Mouse (Mus musculus) midbrain, postnatal 0 days (tissue): ENCODE data around the gene Tmub2. TPM values are rescaled to one million over a fixed set of nuclear protein-coding genes. Genes with fewer than 3 reads are reported as not detected.
A peak's percentile ranks its signal among the peaks of the same experiment; 100 is the strongest.

Source experiments
- ATAC-seq: fragments of 200-750 bp; cut with Nextera tagmentation; 2 replicates; pipeline ENCODE4 v1.8.0; 2017; ENCODE audit warnings: moderate number of reproducible peaks, mild to moderate bottlenecking, moderate TSS enrichment, moderate library complexity; ENCODE audit not compliant: low FRiP score
- DNase-seq: peaks from one replicate; pipeline ENCODE4 v3.0.0-alpha.2; 2015; ENCODE audit warnings: low spot score
- H3K27ac ChIP-seq: fragments of 300-500 bp; sonication (generic); 2 replicates; pipeline ENCODE4 v1.5.1; 2014; ENCODE audit warnings: low read depth, mild to moderate bottlenecking, low read length, mixed read lengths
- H3K27me3 ChIP-seq: fragments of 300-500 bp; sonication (generic); 2 replicates; pipeline ENCODE4 v1.6.1; 2014; ENCODE audit warnings: low read length, control low read depth, mixed read lengths; ENCODE audit not compliant: insufficient read depth
- H3K36me3 ChIP-seq: fragments of 300-500 bp; sonication (generic); 2 replicates; pipeline ENCODE4 v1.6.1; 2014; ENCODE audit warnings: low read length, control low read depth, mixed read lengths; ENCODE audit not compliant: insufficient read depth
- H3K4me1 ChIP-seq: fragments of 300-500 bp; sonication (generic); 2 replicates; pipeline ENCODE4 v1.6.1; 2014; ENCODE audit warnings: mild to moderate bottlenecking, control low read depth, antibody characterized with exemption, low read length, mixed read lengths; ENCODE audit not compliant: insufficient read depth
- H3K4me2 ChIP-seq: fragments of 300-500 bp; sonication (generic); 2 replicates; pipeline ENCODE4 v1.6.1; 2014; ENCODE audit warnings: low read depth, mild to moderate bottlenecking, low read length, mixed read lengths; ENCODE audit not compliant: poor library complexity, severe bottlenecking
- H3K4me3 ChIP-seq: fragments of 300-500 bp; sonication (generic); 2 replicates; pipeline ENCODE4 v1.5.1; 2014; ENCODE audit warnings: low read depth, mild to moderate bottlenecking, low read length, moderate library complexity
- H3K9ac ChIP-seq: fragments of 300-500 bp; sonication (generic); replicated peaks from 2 replicates; pipeline ENCODE4 v1.6.1; 2014; ENCODE audit warnings: mild to moderate bottlenecking, low read length, moderate library complexity, mixed read lengths; ENCODE audit not compliant: poor library complexity, severe bottlenecking
- H3K9me3 ChIP-seq: fragments of 300-500 bp; sonication (generic); 2 replicates; pipeline ENCODE4 v1.6.1; 2016; ENCODE audit warnings: low read length, control low read depth
- CTCF ChIP-seq: IDR thresholded peaks from 2 replicates; pipeline ENCODE4 v1.5.1; 2016; ENCODE audit warnings: antibody characterized with exemption, mild to moderate bottlenecking
- WGBS: fragments of 180-500 bp; shearing (Covaris S2); extraction: QIAGEN DNeasy Blood & Tissue Kit; methylation state at CpG from one replicate; pipeline ENCODE4 v1.1.7; 2014; 5-methylcytosine and 5-hydroxymethylcytosine counted together
- polyA plus RNA-seq: library from polyadenylated mRNA; unstranded; fragments of >200 nt; fragmentation: Nextera tagmentation; extraction: Ambion mirVana; gene quantifications from 2 replicates; pipeline ENCODE4 v1.2.1, GENCODE M21; 2015
- total RNA-seq: library from RNA; depleted of rRNA; stranded (reverse); fragments of >200 nt; gene quantifications from 2 replicates; pipeline ENCODE4 v1.2.3, GENCODE M21; 2014; rRNA removed

The Tmub2 gene
- total RNA-seq (80.5 and 90.8 TPM in 2 replicates), polyA plus RNA-seq (65.4 and 73.9 TPM in 2 replicates)

DNA sequence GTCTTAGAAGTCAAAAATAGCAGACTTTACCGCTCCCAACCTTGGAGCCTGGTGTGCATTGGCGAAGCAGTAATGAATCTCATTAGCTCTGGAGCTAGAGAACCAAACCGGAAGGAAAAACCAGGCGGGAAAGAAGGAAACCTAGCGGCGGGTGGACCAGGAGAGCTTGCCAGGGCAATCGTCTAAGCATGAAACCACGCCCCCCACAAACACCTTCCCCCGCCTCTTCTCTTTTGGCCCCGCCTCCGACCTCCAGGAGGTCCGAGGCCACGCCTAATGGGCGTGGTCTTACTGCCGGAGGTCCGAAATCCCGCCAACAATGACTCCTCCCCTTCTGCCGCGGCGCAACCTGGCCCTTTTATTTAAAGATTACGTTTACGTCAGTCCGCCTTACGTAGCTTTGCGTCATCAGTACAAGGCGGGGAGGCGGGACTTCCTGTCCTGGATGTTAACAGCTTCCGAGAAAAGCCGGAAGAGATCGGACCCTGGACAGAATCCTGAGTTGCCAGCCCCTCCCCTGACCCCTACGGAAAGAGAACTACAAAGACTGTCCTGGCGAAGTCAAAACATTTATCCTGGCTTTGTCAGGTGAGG, at the start of gene Tmub2:
TSS of gene Tmub2 (plus strand) at position 431 of the 594 bp plus-strand sequence.
- Histone ChIP-seq H3K4me1 (peaks cover 8% of the 10 kb centered on the region; the same call in 1 of the 2 replicates), H3K4me3 (peak within 1 kb of the TSS; percentile 67), H3K27me3 (no peaks in the 10 kb centered on the region), H3K27ac (peak within 1 kb of the TSS; percentile 68), H3K9me3 (no peaks in the 10 kb centered on the region), H3K9ac (peak within 1 kb of the TSS; percentile 77), H3K36me3 (peaks cover 17% of the 10 kb centered on the region), H3K4me2 (peak within 1 kb of the TSS; percentile 88)
- peak; percentile 99 for DNase-seq
- ATAC-seq, result peak; percentile 92
- WGBS, result 4% methylated on average over 32 of the region's 32 CpGs
- TF ChIP-seq CTCF, result peak; percentile 27; the same call in 1 of the 2 replicates

GRCm38 (mm10) chr11:102236022-102236421, 48.7 kb upstream of the Tmub2 start:
- WGBS, result 73% methylated on average over 2 of the region's 2 CpGs

GRCm38 (mm10) chr11:102240636-102241035, 44.1 kb upstream of the Tmub2 start:
- Histone ChIP-seq H3K27me3 (no peaks in the 10 kb centered on the region), H3K36me3 (no peaks in the 10 kb centered on the region), H3K9me3 (no peaks in the 10 kb centered on the region), H3K4me2 (no peak overlapping the region), H3K9ac (no peak overlapping the region), H3K4me3 (no peak overlapping the region), H3K4me1 (0 out of 2 replicates have a peak, but pooled peaks cover 3% of the 10 kb centered on the region), H3K27ac (no peak overlapping the region)
- ATAC-seq, result no peak
- WGBS, result 87% methylated on average over 6 of the region's 6 CpGs
- no peak for DNase-seq
- TF ChIP-seq CTCF, result no peak

More at GRCm38 (mm10) chr11:102236022-102236421, 48.7 kb upstream of the Tmub2 start:
- DNase-seq (no peak), ATAC-seq (no peak)
- Histone ChIP-seq H3K27ac (no peak overlapping the region), H3K4me1 (no peaks in the 10 kb centered on the region), H3K4me3 (no peak overlapping the region), H3K9me3 (no peaks in the 10 kb centered on the region), H3K4me2 (no peak overlapping the region), H3K27me3 (no peaks in the 10 kb centered on the region), H3K36me3 (no peaks in the 10 kb centered on the region), H3K9ac (no peak overlapping the region)
- TF ChIP-seq CTCF, result no peak

GRCm38 (mm10) chr11:102241246-102241645, 43.5 kb upstream of the Tmub2 start:
- no peak overlapping the region for H3K4me3 ChIP-seq
- H3K27me3 ChIP-seq, result no peaks in the 10 kb centered on the region
- H3K36me3 ChIP-seq, result no peaks in the 10 kb centered on the region
- WGBS, result 91% methylated on average over 5 of the region's 5 CpGs
- DNase-seq (no peak), ATAC-seq (no peak)
- no peak overlapping the region for H3K4me2 ChIP-seq
- no peak overlapping the region for H3K27ac ChIP-seq
- 0 out of 2 replicates have a peak, but pooled peaks cover 3% of the 10 kb centered on the region for H3K4me1 ChIP-seq
- no peak for TF ChIP-seq CTCF
- no peak overlapping the region for H3K9ac ChIP-seq
- H3K9me3 ChIP-seq, result no peaks in the 10 kb centered on the region

DNA sequence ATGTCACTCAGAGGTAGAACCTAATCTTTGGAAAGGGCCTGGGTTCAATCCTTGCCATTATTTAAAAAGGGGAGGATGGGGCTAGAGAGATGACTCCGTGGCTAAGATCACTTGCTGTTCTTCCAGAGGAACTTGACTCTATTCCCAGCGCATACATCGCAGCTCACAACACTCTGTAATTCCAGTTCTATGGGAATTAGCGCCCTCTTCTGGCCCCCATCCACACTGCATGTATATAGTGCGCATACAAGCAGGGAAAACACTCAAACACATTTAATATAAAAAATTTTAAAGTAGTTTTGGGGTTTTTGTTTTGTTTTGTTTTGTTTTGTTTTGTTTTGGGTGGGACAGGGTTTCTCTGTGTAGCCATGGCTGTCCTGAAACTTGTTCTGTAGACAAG, 42.9 kb upstream of the Tmub2 start:
- Histone ChIP-seq H3K4me1 (0 out of 2 replicates have a peak, but pooled peaks cover 3% of the 10 kb centered on the region), H3K36me3 (no peaks in the 10 kb centered on the region), H3K27ac (no peak overlapping the region), H3K4me3 (no peak overlapping the region), H3K9me3 (no peaks in the 10 kb centered on the region), H3K9ac (no peak overlapping the region), H3K4me2 (no peak overlapping the region), H3K27me3 (no peaks in the 10 kb centered on the region)
- TF ChIP-seq CTCF, result peak; percentile 36
- ATAC-seq (no peak), DNase-seq (no peak)
- WGBS, result 58% methylated on average over 5 of the region's 5 CpGs

GRCm38 (mm10) chr11:102244926-102245449, 39.7 kb upstream of the Tmub2 start:
- H3K27ac ChIP-seq, result peak overlapping the region; percentile 59
- peaks cover 5% of the 10 kb centered on the region; the same call in 1 of the 2 replicates for H3K4me1 ChIP-seq
- WGBS, result under 1% methylated on average over 32 of the region's 32 CpGs
- no peaks in the 10 kb centered on the region for H3K36me3 ChIP-seq
- DNase-seq (peak; percentile 86), ATAC-seq (peak; percentile 88)
- peak overlapping the region; percentile 64 for H3K4me2 ChIP-seq
- no peaks in the 10 kb centered on the region for H3K9me3 ChIP-seq
- no peaks in the 10 kb centered on the region for H3K27me3 ChIP-seq
- TF ChIP-seq CTCF, result peak; percentile 38
- peak overlapping the region; percentile 63 for H3K9ac ChIP-seq
- peak overlapping the region; percentile 37 for H3K4me3 ChIP-seq
